Mouse (Mus musculus) adrenal gland, adult (tissue): ENCODE results near the gene Azgp1.
"Not testable (repeated sequence)": the region's sequence is repeated elsewhere in the genome, so short reads cannot be mapped to it uniquely, and the experiment has no call there.

Experiments used
- DNase-seq, 2 experiments: peaks; one replicate each; pipeline ENCODE4 v3.0.0; 2022 to 2023; ENCODE audit warnings: low spot score in 1 of 2; ENCODE audit not compliant: inconsistent age in 2 of 2

The Azgp1 gene

DNA sequence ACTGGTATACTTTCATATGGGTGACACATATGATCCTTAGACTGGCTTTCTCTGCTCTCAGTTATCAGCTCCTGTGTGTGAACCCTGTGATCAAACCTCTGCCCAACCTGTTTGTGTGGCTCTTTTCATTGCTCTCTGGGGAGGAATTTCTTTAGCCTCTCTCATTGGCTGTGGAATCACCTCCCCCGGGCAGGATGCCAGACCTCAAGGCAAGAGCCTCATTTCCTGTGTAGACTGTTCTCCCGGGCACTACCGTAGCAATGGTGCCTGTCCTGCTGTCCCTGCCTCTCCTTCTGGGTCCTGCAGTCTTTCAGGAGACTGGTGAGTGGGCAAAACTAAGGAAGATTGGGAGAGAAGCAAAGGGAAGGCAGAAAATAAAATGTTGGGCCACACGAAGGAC lies at the start of gene Azgp1:
TSS of gene Azgp1 (plus strand) at position 221 of the 400 bp plus-strand sequence.
- peak in 1 of 2 experiments; percentile 22 for DNase-seq

- DNase-seq: not testable (repeated sequence)
Measured at GRCm38 (mm10) chr5:137933934-137934333, 47.4 kb upstream of the Azgp1 start.

- DNase-seq: no peak
Measured at GRCm38 (mm10) chr5:137936486-137936885, 44.8 kb upstream of the Azgp1 start.

- no peak for DNase-seq
Measured at GRCm38 (mm10) chr5:137937238-137937637, 44.1 kb upstream of the Azgp1 start.

GRCm38 (mm10) chr5:137940948-137941347 lies 40.4 kb upstream of the Azgp1 start:
- no peak for DNase-seq

DNA sequence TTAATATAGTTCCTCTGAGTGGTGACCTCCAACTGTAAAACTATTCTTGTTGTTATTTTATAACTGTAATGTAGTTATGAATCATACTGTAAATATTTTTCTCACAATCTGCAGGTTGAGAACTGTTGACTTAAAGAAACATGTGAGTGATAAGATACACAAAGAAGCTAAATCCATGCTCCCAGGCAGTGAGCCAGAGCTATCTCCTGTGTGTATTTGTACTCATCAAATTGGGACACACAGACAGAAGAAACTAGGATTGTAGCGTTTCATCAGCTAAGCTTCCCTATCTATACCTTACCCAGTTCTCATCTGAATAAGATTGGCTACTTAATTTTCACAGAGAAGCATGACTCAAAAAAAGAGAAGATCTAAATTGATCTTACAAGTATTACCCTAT lies 38.2 kb upstream of the Azgp1 start:
- DNase-seq: no peak

DNA sequence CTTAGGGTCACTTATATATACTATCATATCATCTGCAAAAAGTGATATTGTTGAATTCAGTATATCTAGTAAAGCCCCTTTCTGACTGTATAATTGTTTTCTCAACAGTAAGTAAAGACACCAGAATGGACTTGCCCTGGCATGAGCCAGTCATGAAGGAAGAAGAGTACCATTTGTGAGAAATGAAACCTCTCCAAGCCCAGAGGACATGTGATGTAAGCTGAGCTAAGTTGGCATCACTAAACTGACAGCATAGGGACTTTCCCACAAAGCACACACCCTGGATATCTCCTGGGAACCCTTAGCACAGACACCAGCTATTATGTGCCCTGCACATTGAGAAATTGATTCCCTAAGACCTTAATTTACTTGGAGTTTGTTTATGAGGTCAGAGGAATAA lies 34.0 kb upstream of the Azgp1 start:
- no peak for DNase-seq

DNA sequence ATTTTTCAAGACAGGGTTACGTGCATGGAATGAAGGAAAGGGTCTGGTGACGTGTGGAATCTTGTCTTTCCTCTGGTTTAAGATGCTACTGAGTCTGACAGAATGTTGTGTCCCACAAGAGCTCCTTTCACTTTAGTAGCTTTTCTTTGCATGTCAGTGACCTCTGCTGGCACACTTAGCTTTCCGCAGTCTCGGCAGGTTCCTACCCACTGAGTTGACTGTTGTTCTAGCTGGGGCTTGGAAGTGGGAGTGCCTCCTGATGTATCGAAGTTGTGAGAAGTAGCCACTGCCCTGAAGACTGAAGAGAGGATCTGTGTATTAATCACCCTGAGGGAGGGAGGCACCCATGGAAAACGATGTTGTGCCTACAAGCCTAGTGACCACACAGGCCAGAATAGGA lies 30.1 kb upstream of the Azgp1 start:
- peak; percentile 14 to 46 for DNase-seq

GRCm38 (mm10) chr5:137956404-137956803 lies 24.9 kb upstream of the Azgp1 start:
- no peak for DNase-seq

DNA sequence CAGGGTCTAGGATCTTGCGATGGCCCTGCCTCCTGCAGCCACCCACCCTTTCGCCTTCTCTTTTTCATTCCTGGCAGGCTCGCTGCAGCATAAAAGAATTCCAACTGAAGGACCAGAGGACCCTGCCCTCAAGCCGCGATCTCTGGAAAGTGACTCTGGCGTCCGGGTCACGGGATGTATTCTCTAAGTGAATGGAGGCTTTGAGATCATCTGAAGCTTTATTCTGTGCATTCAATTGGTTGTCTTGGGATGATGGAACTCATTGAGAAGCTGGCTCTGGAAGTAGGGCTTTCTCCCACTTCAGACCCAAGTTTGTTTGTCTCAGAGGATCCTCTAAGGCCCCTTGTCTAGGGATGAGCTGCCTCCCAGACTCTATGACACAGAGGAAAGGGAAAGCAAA lies 18.4 kb upstream of the Azgp1 start, which contains the start of gene Gjc3:
TSS of gene Gjc3 (minus strand) at position 154 of the 400 bp plus-strand sequence.
- DNase-seq: no peak

DNA sequence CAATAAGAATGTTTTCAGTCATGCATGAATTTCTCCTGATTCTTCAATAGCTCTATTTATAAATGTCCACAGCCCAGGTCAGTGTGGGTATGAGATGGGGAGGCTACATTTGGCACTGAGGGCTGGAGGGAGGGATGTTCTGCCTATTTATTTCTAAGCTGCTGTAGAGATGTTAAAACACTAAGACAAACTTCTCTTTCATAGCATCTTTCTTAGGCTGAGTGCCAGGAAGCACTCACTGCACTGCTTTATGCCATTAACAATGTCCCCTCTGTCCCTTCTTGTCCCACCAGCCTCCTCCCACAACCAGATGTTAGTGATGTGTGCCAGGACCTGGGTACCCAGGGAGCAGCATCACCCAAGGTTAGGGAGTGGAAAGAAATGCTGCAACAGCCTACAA lies 14.8 kb upstream of the Azgp1 start:
- no peak for DNase-seq

GRCm38 (mm10) chr5:137973161-137973560 lies 8.2 kb upstream of the Azgp1 start:
- no peak for DNase-seq

DNA sequence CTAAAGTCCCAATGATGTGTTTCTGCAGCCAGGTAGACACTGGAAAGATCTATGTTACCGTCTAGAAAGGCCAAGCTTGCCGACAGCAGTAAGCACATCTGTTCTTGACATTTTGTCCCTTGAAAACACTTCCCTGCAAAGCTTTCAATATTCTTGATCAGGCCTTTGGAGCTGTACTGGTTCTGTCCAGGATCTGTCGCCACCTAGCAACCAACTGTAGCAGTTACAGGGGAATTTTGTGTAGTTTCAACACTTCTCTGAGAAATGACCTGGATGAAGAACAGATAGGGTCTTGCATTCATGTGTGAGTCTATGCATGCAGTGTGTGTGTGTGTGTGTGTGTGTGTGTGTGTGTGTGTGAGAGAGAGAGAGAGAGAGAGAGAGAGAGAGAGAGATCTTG lies 7.6 kb upstream of the Azgp1 start:
- peak in 1 of 2 experiments; percentile 21 for DNase-seq

GRCm38 (mm10) chr5:137974724-137975123 lies 6.6 kb upstream of the Azgp1 start:
- DNase-seq: no peak

DNA sequence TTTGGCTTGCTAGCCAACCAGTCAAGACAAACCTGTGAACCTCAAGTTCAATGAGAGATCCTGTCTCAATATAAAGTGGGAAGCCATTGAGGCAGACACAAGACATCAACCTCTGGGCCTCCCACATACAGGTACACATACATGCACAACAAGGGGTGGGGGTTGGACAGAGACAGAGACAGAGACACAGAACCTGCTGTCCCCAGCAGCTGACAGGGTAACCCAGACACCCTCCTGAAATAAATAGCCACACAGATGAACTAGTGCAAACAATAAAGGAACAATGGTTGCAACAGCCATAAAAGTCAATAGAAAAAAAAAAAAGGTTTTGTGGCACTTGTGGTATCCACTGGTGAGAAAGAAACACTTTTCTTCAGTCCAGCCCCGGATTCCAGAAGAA lies 5.9 kb upstream of the Azgp1 start:
- no peak for DNase-seq

DNA sequence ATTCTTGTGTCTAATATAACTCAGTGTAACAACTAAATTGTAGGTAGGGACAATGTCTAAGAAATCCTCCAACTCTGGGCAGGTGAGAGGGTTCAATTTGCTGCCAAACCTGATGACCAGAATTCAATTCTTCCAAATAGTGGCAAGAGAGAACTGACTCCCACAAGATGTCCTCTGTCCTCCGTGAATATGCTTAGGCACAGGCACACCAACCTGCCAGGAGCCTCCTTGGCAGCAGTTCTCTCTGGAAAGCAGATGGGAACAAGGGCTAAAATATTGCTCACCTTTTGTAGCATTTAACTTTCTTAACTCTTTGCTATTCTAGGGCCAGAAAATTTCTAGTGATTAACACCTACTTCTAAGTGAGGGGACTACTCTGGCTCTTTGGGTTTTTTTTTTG lies 4.0 kb upstream of the Azgp1 start:
- no peak for DNase-seq

- no peak for DNase-seq
Measured at GRCm38 (mm10) chr5:137979081-137979480, 2.2 kb upstream of the Azgp1 start.

DNA sequence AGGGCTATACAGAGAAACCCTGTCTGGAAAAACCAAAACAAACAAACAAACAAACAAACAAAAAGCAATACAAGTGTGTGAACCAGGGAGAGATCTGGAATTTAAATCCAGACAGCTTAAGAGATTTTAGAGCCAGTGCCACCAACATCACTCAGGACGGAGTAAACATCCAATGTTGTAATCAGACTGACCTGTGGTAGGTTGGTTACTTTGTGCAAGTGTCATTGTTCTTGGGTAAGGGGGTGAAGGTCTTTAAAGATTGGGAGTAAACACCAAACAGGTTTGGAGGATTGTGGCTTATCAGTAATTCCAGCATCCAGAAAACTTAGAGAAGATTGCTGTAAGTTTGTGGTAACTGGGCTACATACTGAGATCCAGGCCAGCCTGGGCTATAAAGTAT lies 5.0 kb downstream of the Azgp1 start:
- DNase-seq: no peak

GRCm38 (mm10) chr5:138009437-138009836 lies 28.1 kb downstream of the Azgp1 start:
- no peak for DNase-seq

- DNase-seq: no peak
Measured at GRCm38 (mm10) chr5:138012382-138012781, 31.1 kb downstream of the Azgp1 start.

DNA sequence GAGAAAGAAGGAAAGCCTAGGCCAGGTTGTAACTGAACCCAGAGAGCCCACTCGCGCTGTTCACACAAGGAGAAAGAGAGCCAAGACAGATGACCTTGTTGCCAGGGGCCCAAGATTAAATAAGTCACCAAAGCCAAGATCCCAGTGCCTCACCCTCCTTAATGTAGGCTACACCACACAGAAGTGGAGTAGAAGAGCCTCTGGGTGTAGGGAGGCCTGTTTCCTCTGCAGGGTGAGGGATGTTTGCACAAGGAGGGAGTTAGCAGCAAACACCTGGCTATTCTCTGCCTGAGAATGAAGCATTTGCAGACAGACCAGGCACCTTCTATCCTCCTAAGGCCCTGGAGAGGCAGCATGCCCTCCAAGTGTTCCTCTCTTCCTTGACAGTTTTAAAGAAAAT lies 35.2 kb downstream of the Azgp1 start:
- no peak for DNase-seq

- DNase-seq: no peak
Measured at GRCm38 (mm10) chr5:138016997-138017396, 35.7 kb downstream of the Azgp1 start.

GRCm38 (mm10) chr5:138019577-138019976 lies 38.3 kb downstream of the Azgp1 start:
- not testable (repeated sequence) for DNase-seq
